Mouse (Mus musculus) thymus, adult 2 months (tissue): Measurements from ENCODE around the gene Ch25h.

Source experiments
- CTCF ChIP-seq: fragments of 200-500 bp; IDR thresholded peaks from 2 replicates; pipeline ENCODE4 v1.5.1; 2012; ENCODE audit warnings: mild to moderate bottlenecking, control low read depth, low read length, moderate library complexity, borderline replicate concordance; ENCODE audit not compliant: control insufficient read depth, poor library complexity, insufficient read depth; ENCODE audit errors: extremely low read depth
- POLR2A ChIP-seq: fragments of 200-500 bp; IDR thresholded peaks from 2 replicates; pipeline ENCODE4 v1.6.1; 2012; ENCODE audit warnings: mild to moderate bottlenecking, low read length, control low read depth, moderate library complexity; ENCODE audit not compliant: control insufficient read depth, poor library complexity, insufficient read depth; ENCODE audit errors: extremely low read depth

DNA sequence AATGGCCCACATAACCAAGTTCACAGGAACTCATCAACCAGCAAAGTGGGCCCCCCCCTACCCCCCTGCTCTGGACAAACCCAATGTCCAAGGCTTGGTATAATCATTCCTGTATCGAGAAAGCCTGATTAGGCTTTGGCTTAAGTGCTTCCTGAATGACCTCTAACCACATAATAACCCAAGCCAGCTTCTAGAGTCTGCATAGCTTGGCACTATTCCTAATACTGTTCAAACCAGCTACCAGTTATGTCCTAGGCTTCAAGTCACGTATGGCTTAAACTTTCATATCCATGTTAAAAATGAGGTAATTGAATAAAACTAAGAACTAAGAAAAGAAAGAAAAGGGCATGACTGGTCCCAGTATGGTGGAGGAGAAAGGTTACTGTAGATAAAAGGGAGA lies 41.4 kb upstream of the Ch25h start:
- TF ChIP-seq CTCF, result no peak
- TF ChIP-seq POLR2A, result no peak
